Mouse (Mus musculus): ENCODE measurements around the gene Gm5155.
"Not testable (repeated sequence)": the region's sequence is repeated elsewhere in the genome, so short reads cannot be mapped to it uniquely, and the experiment has no call there.

Gene Gm5155

DNA sequence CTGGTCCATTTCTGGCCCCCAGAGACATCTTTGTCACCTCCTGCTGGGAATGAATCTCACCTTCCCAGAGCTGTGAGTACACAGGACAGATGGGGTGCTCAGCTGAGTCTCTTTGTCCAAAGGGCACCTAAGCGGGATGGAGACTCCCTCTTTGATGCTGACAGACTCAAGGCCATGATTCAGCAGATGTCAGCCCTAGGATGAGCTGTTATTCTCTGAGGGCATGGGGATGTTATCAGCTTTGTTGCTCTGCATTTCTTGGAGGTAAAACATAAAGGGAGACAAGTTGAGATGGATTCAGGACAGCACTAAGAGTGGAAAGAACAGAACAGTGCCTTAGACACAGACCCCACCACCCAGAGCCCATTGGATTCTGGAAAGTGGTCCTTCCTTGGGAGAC is at the start of gene Gm5155:
Gene Gm5155 (plus strand): TSS at position 301 of the 400 bp plus-strand sequence.
- no peak for DNase-seq (ENCODE audit: low read depth, low spot score)

DNA sequence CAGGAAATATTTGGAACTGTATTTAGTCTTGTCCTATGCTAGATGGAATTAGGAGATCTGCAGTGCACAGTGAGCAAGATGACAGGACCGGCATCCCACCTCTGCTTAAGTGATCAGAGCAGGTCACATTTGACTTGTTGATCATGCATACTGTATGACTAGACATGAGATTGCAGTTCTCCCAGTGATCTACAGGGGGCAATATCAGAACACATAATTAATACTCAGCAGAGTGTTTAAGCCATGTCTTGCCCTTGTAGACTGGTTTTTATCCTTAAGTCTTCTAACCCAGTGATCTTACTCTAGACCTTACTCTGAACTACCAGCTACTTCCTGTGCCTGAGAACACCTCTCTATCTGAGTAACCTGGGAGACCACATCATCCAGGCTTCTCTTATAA is 791 bp upstream of the Gm5155 start:
- DNase-seq (ENCODE audit: low read depth, low spot score) = no peak

DNA sequence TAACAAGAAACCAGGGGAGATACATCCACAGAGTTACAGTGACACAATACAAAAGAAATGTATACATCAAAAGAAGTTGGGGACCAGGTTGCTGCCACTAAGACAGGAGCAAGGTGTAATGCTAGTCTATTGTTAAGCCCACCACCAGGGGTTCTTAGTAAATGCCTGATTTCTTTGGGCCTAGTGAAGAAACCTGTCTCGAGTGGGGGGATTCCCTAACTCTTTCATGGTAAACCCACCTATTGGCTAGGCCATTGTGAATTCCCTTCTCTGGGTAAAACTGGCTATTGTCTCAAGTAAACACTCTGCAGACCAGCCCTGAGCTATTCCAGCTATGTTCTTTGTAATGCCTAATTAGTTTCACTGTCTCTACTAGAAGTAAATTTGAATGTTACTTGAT is 23.8 kb downstream of the Gm5155 start:
- not testable (repeated sequence) for DNase-seq (ENCODE audit: low read depth, low spot score)

DNA sequence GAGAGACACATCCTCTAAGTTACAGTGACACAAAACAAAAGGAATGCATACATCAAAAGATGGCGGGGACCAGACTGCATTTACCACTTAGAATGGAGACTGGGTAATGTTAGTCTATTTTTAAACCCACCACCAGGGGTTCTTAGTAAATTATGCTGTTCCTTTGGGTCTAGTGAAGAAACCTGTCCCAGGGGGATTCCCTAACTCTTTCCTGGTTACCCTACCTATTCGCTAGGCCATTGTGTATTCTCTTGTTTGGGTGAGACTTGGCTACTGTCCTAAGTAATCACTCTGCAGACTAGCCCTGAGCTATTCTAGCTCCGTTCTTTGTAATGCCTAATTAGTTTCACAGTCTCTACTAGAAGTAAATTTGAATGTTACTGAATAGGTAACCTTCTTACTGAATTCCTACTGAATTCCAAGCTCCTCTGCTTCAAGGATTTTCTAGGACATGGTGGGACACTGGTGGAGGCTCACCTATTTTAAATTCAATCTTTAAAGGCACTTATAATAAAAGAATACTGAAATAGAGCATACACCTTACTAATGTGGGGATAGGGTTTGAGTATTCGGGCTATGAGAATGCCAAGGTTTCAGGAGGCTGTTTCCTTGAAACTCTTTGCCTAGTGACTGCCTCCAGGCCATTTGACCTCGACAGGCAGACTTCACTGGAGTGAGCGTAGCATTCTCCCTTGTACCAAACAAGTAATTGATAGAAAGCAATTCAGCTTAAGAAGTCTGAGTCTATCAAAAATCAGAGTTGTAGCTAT is 31.8 kb downstream of the Gm5155 start:
- DNase-seq (ENCODE audit: low read depth, low spot score) = no peak

Data from brain, adult 2 months (tissue).